Mouse (Mus musculus) C2C12 (cell line): ENCODE results near the gene Spcs2. TPM values are rescaled to one million over a fixed set of nuclear protein-coding genes. Genes with fewer than 3 reads are reported as not detected.
A peak's percentile ranks its signal among the peaks of the same experiment; 100 is the strongest.

Experiments used
- H3K27me3 ChIP-seq: one replicate; pipeline ENCODE4 v1.6.1; 2011; ENCODE audit not compliant: control insufficient read depth, insufficient read depth, insufficient read length
- H3K36me3 ChIP-seq: one replicate; pipeline ENCODE4 v1.6.1; 2011; ENCODE audit not compliant: control insufficient read depth, insufficient read depth
- H3K4me3 ChIP-seq: one replicate; pipeline ENCODE4 v1.5.1; 2011; ENCODE audit warnings: mild to moderate bottlenecking, control low read depth; ENCODE audit not compliant: poor library complexity, insufficient read depth, severe bottlenecking
- H3K79me2 ChIP-seq: one replicate; pipeline ENCODE4 v1.6.1; 2011; ENCODE audit not compliant: control insufficient read depth, insufficient read depth
- H3K79me3 ChIP-seq: one replicate; pipeline ENCODE4 v1.6.1; 2011; ENCODE audit warnings: low read depth, control low read depth
- H3ac ChIP-seq: one replicate; pipeline ENCODE3; 2011; ENCODE audit warnings: low read depth; ENCODE audit not compliant: control insufficient read depth, insufficient read length
- CEBPB ChIP-seq: IDR thresholded peaks from one replicate; pipeline ENCODE4 v1.6.1; 2011; ENCODE audit warnings: low read depth, mild to moderate bottlenecking, control low read depth, moderate library complexity
- CTCF ChIP-seq: IDR thresholded peaks from one replicate; pipeline ENCODE4 v1.5.1; 2011; ENCODE audit not compliant: control insufficient read depth, insufficient read depth, insufficient read length
- FOSL1 ChIP-seq: IDR thresholded peaks from one replicate; pipeline ENCODE4 v1.8.0; 2011; ENCODE audit warnings: mild to moderate bottlenecking, low read length; ENCODE audit not compliant: poor library complexity, insufficient read depth, severe bottlenecking
- MAX ChIP-seq: IDR thresholded peaks from one replicate; pipeline ENCODE4 v1.6.1; 2011; ENCODE audit warnings: mild to moderate bottlenecking, control low read depth
- MYOD1 ChIP-seq: IDR thresholded peaks from one replicate; pipeline ENCODE4 v1.6.1; 2011; ENCODE audit warnings: low read depth; ENCODE audit not compliant: control insufficient read depth, insufficient read length
- MYOG ChIP-seq: IDR thresholded peaks from one replicate; pipeline ENCODE4 v1.6.1; 2011; ENCODE audit not compliant: control insufficient read depth, insufficient read length; ENCODE audit errors: extremely low read depth
- USF1 ChIP-seq: IDR thresholded peaks from one replicate; pipeline ENCODE4 v1.6.1; 2011; ENCODE audit warnings: low read depth, mild to moderate bottlenecking, control low read depth, moderate library complexity
- polyA plus RNA-seq: library from polyadenylated mRNA; unstranded; fragments of >200 nt; fragmentation: generic; extraction: Trizol; gene quantifications from one replicate; pipeline ENCODE4 v1.2.1, GENCODE M21; 2012; ENCODE audit warnings: missing spikeins

Gene Spcs2
- polyA plus RNA-seq, 1 experiment, result 152 TPM

GRCm38 (mm10) chr7:99876345-99876744 is 13.1 kb upstream of the Spcs2 start:
- H3K4me3 ChIP-seq, result no peak overlapping the region
- H3K36me3 ChIP-seq, result no peaks in the 10 kb centered on the region
- H3K27me3 ChIP-seq, result peaks cover 8% of the 10 kb centered on the region
- no peaks in the 10 kb centered on the region for H3K79me2 ChIP-seq
- H3ac ChIP-seq, result no peak overlapping the region
- H3K79me3 ChIP-seq, result no peaks in the 10 kb centered on the region
- TF ChIP-seq CTCF, result peak; percentile 46
- TF ChIP-seq USF1, result no peak

DNA sequence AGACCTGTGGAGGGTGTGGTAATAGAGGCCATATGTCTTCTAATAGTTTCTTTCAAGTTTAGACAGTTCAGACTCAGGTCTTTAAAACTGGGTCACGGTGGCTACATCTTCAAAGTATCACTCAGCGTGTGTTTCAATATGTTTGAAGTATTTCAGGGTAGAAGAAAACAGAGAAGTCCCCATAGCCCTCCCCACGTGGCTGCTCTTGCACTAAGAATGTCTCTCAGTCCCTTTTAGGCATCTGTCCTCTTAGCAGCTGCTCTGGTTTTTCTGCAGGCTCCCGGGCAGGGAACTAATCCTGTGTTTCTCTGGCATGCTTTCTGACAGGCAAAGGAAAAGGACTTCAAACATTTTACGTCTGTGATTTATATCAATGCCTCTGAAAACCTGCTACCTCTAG is 12.6 kb upstream of the Spcs2 start:
- no peaks in the 10 kb centered on the region for H3K36me3 ChIP-seq
- no peak overlapping the region for H3K4me3 ChIP-seq
- H3K79me2 ChIP-seq, result no peaks in the 10 kb centered on the region
- H3ac ChIP-seq, result no peak overlapping the region
- TF ChIP-seq MAX (no peak), FOSL1 (no peak), USF1 (no peak), MYOD1 (no peak), CTCF (no peak), CEBPB (no peak), MYOG (no peak)
- H3K79me3 ChIP-seq, result no peaks in the 10 kb centered on the region
- peaks cover 8% of the 10 kb centered on the region for H3K27me3 ChIP-seq

DNA sequence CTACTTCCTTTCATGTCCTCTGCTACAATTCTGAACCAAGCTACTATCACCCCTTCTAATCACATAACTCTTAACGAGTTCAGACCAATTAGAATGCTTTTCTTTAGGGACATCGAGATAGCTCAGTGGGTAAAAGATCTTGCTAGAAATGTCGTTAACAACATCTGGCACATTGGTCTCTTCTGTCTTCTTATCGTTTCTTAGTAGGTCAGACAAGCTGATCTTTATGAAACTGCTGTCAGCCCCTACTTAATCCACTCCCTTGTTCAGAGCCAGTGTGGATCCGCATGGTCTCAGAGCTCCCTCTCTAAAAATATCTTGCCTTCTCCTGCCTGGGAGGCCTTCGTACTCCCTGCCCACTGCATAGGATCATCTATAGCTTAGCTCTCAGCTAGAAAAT is 10.7 kb upstream of the Spcs2 start:
- Histone ChIP-seq H3ac (no peak overlapping the region), H3K27me3 (peaks cover 4% of the 10 kb centered on the region), H3K79me3 (no peaks in the 10 kb centered on the region), H3K4me3 (no peak overlapping the region), H3K79me2 (no peaks in the 10 kb centered on the region), H3K36me3 (no peaks in the 10 kb centered on the region)
- TF ChIP-seq CEBPB (no peak), FOSL1 (no peak), USF1 (no peak), CTCF (no peak), MAX (no peak), MYOG (no peak), MYOD1 (no peak)

DNA sequence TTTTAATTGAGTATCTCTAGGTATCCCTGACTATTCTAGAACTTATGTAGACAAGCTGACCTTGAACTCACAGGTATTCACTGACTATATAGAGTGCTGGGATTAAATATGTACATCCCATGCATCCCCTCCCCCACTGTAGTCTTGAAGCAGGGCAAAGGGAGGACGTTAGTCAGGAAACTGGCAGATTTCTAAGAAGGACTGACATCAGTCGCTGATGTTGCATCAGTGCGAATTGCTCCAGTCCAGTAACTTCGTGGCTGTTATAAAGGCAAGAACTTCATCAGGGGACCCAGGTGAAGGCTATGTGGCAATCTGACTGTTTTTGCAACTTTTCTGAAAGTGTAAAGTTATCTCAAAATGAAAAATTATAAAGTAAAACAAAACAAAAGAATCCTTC is 6.0 kb upstream of the Spcs2 start:
- no peaks in the 10 kb centered on the region for H3K36me3 ChIP-seq
- H3K79me2 ChIP-seq, result no peaks in the 10 kb centered on the region
- H3ac ChIP-seq, result no peak overlapping the region
- no peak overlapping the region for H3K4me3 ChIP-seq
- no peaks in the 10 kb centered on the region for H3K79me3 ChIP-seq
- TF ChIP-seq USF1 (no peak), MYOG (no peak), MYOD1 (no peak)
- H3K27me3 ChIP-seq, result peaks cover 8% of the 10 kb centered on the region

DNA sequence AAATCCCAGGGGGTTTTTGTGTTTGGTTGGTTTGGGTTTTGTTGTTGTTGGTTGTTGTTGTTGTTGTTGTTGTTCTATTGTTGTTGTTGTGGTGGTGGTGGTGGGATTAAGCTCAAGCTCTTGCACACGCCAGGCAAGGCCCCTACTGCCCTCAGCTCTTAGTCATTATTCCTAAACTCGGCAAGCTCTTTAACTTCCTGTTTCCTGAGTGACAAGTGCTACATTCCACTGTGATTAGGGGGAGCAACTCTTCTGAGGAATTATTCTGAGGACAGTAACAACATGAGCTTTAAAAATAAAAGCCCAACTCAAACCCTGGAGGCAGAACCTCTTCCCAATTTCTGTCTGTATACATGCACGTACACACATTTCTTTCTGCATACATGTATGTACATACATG is 2.0 kb upstream of the Spcs2 start:
- no peak for TF ChIP-seq MAX
- no peak for TF ChIP-seq CEBPB
- TF ChIP-seq CTCF, result no peak
- no peak for TF ChIP-seq MYOG
- TF ChIP-seq MYOD1, result no peak
- no peak for TF ChIP-seq FOSL1
- TF ChIP-seq USF1, result no peak
- H3K36me3 ChIP-seq, result no peaks in the 10 kb centered on the region
- H3K79me3 ChIP-seq, result no peaks in the 10 kb centered on the region
- H3K4me3 ChIP-seq, result no peak overlapping the region
- peaks cover 3% of the 10 kb centered on the region for H3K27me3 ChIP-seq
- H3ac ChIP-seq, result no peak overlapping the region
- H3K79me2 ChIP-seq, result no peaks in the 10 kb centered on the region

DNA sequence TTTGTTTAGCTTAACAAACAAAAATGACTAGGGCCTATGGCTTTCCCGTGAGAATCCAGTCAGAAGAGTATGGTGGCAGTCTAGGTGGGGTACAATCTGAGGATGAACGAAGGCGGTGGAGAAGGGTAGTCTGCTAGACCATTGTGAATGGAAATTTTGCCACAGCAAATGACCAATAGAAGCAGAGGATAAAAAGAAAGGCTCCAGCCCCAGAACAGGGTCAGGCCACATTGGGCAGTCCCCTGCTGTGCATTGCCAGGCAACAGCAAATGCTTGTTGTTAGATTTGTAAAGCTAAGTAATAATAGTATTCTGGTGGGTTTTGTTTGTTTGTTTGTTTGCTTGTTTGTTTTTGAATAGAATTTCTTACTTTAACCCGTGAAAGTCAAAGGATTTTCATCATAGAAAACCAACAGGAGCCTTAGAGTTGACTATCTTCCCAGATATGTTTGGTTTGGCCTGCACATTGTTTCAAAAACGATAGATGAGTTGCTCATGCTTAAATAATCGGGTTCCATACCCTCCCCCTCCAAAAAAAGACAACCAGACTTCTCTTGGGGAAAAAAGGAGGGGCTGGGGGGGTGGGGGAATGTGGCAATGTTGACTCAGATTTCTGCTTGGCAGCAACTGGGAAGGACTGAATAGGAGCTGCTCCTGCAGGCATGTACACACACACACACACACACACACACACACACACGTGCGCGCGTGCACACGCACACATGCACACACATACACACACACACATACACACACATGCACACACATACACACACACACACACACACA is 1.2 kb upstream of the Spcs2 start:
- Histone ChIP-seq H3K79me2 (no peaks in the 10 kb centered on the region), H3ac (no peak overlapping the region), H3K79me3 (no peaks in the 10 kb centered on the region), H3K4me3 (no peak overlapping the region), H3K36me3 (no peaks in the 10 kb centered on the region), H3K27me3 (peaks cover 3% of the 10 kb centered on the region)
- TF ChIP-seq MYOG (no peak), USF1 (no peak), FOSL1 (no peak), MYOD1 (no peak), MAX (no peak), CEBPB (no peak), CTCF (no peak)
